Mouse (Mus musculus): ENCODE data around the gene Hyou1. TPM values are rescaled to one million over a fixed set of nuclear protein-coding genes. Genes with fewer than 3 reads are reported as not detected.
"Not testable (repeated sequence)": the region's sequence is repeated elsewhere in the genome, so short reads cannot be mapped to it uniquely, and the experiment has no call there.

Gene Hyou1
- 10 to 100 TPM; 13.6 to 18.3 TPM for polyA plus RNA-seq (2017; shearing (Covaris generic))

GRCm38 (mm10) chr9:44379054-44379834, at the start of gene Hyou1:
Hyou1 (plus strand) TSS chr9:44379490.
- peak; percentile 94 for ATAC-seq

- ATAC-seq: no peak
Measured at GRCm38 (mm10) chr9:44330736-44331135, 48.6 kb upstream of the Hyou1 start.

- no peak for ATAC-seq
Measured at GRCm38 (mm10) chr9:44332918-44333638, 46.2 kb upstream of the Hyou1 start.

GRCm38 (mm10) chr9:44334396-44335330, 44.6 kb upstream of the Hyou1 start, which contains the start of gene H2afx:
H2afx (plus strand) TSS chr9:44334694.
- ATAC-seq: peak; percentile 97

- ATAC-seq: no peak
Measured at GRCm38 (mm10) chr9:44335331-44336092, 43.8 kb upstream of the Hyou1 start.

GRCm38 (mm10) chr9:44336093-44336406, 43.2 kb upstream of the Hyou1 start:
- no peak for ATAC-seq

GRCm38 (mm10) chr9:44336513-44336912, 42.8 kb upstream of the Hyou1 start:
- ATAC-seq: not testable (repeated sequence)

- ATAC-seq: no peak
Measured at GRCm38 (mm10) chr9:44336964-44337363, 42.3 kb upstream of the Hyou1 start.

GRCm38 (mm10) chr9:44337436-44338169, 41.7 kb upstream of the Hyou1 start:
- ATAC-seq: no peak

- no peak for ATAC-seq
Measured at GRCm38 (mm10) chr9:44338574-44338973, 40.7 kb upstream of the Hyou1 start.

- no peak for ATAC-seq
Measured at GRCm38 (mm10) chr9:44341487-44341886, 37.8 kb upstream of the Hyou1 start.

GRCm38 (mm10) chr9:44342173-44342572, 37.1 kb upstream of the Hyou1 start:
- ATAC-seq: no peak

- no peak for ATAC-seq
Measured at GRCm38 (mm10) chr9:44342605-44343004, 36.7 kb upstream of the Hyou1 start.

- ATAC-seq: no peak
Measured at GRCm38 (mm10) chr9:44343290-44343689, 36.0 kb upstream of the Hyou1 start.

- ATAC-seq: peak; percentile 96
Measured at GRCm38 (mm10) chr9:44343781-44344421, 35.4 kb upstream of the Hyou1 start, which contains the start of gene Hmbs. Hmbs (minus strand) TSS chr9:44344228.

GRCm38 (mm10) chr9:44345570-44346433, 33.5 kb upstream of the Hyou1 start:
- no peak for ATAC-seq

GRCm38 (mm10) chr9:44347166-44347565, 32.1 kb upstream of the Hyou1 start:
- ATAC-seq: no peak

- ATAC-seq: no peak
Measured at GRCm38 (mm10) chr9:44347621-44348020, 31.7 kb upstream of the Hyou1 start.

- ATAC-seq: no peak
Measured at GRCm38 (mm10) chr9:44348546-44348945, 30.7 kb upstream of the Hyou1 start.

- no peak for ATAC-seq
Measured at GRCm38 (mm10) chr9:44351396-44351795, 27.9 kb upstream of the Hyou1 start.
